Mouse (Mus musculus): ENCODE results near the gene Slc2a2. TPM values are rescaled to one million over a fixed set of nuclear protein-coding genes. Genes with fewer than 3 reads are reported as not detected.

The Slc2a2 gene
- polyA plus RNA-seq, 1 experiment from 2014 or later, result 0.12 TPM

DNA sequence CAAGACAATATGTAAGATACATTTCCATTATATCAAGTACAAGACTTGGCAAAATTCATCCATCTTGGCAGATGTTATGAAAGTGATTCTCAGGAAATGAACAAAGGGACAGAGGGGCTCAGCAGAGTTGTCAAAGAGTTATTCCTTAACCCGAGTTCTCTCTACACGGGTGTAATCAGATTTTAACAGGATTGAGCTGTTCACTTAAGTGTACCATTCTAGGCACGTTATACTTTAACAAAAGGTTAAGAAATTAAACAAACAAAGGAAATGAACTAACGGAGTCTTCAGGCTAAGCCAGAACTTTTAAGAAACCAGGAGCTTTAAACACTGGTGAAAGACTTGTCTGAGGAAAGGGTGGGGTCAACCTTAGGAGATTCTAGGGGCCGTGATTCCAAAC, 23.5 kb downstream of the Slc2a2 start:
- Histone ChIP-seq H3K27ac (ENCODE audit: low read depth, low read length) (no peak overlapping the region), H3K36me3 (ENCODE audit: control insufficient read depth, insufficient read depth, low read length) (no peaks in the 10 kb centered on the region), H3K4me3 (ENCODE audit: low read depth, low read length) (no peak overlapping the region), H3K4me2 (ENCODE audit: low read depth, low read length, severe bottlenecking) (no peak overlapping the region), H3K27me3 (ENCODE audit: control insufficient read depth, insufficient read depth, low read length) (no peaks in the 10 kb centered on the region), H3K9me3 (ENCODE audit: control insufficient read depth, low read length) (no peaks in the 10 kb centered on the region), H3K4me1 (replicated peaks; ENCODE audit: control insufficient read depth, insufficient read depth, low read length) (no peaks in the 10 kb centered on the region), H3K9ac (ENCODE audit: low read length) (no peak overlapping the region)
- no peak for ATAC-seq (replicated peaks; ENCODE audit: low FRiP score)
- WGBS, result 49% methylated on average over 5 of the region's 5 CpGs
- no peak for DNase-seq (ENCODE audit: low spot score)

DNA sequence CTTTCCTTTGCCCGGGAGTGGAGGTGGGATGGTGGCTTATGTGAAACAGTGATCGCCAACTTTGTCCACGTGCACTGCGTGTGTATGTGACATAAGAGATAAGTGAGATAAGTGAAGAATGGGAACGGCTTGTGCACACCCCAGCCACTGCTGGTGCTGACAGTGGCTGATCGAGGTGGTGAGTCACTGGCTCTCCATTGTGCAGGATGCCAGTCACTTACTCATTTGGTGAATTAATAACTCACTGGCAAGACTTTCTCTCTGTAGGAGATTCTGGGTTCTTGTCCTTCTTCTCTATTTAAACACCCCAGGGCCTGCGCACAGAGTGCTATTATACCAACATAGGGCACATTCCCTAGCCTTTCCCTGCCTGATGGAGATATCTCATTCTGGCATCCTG, 24.1 kb downstream of the Slc2a2 start:
- WGBS, result 96% methylated on average over 7 of the region's 7 CpGs
- no peak overlapping the region for H3K9ac ChIP-seq (ENCODE audit: low read length)

DNA sequence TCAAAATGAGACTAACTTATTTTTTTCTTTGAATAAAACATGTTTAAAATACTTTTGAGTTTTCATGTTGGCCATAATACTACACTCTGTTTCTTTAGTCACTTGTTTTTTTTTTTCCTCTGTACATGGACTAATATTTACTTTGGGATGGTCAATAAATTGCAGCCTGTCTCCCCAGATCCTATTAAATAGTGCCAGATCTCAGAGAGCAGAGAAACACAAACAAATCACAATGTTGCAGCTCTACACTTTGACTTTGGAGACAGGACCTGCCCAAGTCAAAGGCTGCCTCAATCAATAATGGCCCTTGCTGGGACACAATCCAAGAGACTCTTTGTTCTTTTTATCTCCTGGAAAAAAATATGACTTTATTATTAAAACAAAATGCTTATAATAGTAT, 24.8 kb downstream of the Slc2a2 start:
- DNase-seq (ENCODE audit: low spot score) (no peak), ATAC-seq (replicated peaks; ENCODE audit: low FRiP score) (no peak)
- Histone ChIP-seq H3K36me3 (ENCODE audit: control insufficient read depth, insufficient read depth, low read length) (no peaks in the 10 kb centered on the region), H3K4me2 (ENCODE audit: low read depth, low read length, severe bottlenecking) (no peak overlapping the region), H3K4me3 (ENCODE audit: low read depth, low read length) (no peak overlapping the region), H3K4me1 (replicated peaks; ENCODE audit: control insufficient read depth, insufficient read depth, low read length) (no peaks in the 10 kb centered on the region), H3K9ac (ENCODE audit: low read length) (no peak overlapping the region), H3K27ac (ENCODE audit: low read depth, low read length) (no peak overlapping the region), H3K9me3 (ENCODE audit: control insufficient read depth, low read length) (no peaks in the 10 kb centered on the region), H3K27me3 (ENCODE audit: control insufficient read depth, insufficient read depth, low read length) (no peaks in the 10 kb centered on the region)

More for the DNA sequence above, 24.1 kb downstream of the Slc2a2 start:
- no peak overlapping the region for H3K4me3 ChIP-seq (ENCODE audit: low read depth, low read length)
- no peak for ATAC-seq (replicated peaks; ENCODE audit: low FRiP score)
- H3K4me2 ChIP-seq (ENCODE audit: low read depth, low read length, severe bottlenecking), result no peak overlapping the region
- H3K27ac ChIP-seq (ENCODE audit: low read depth, low read length), result no peak overlapping the region
- no peak for DNase-seq (ENCODE audit: low spot score)
- no peaks in the 10 kb centered on the region for H3K9me3 ChIP-seq (ENCODE audit: control insufficient read depth, low read length)
- no peaks in the 10 kb centered on the region for H3K27me3 ChIP-seq (ENCODE audit: control insufficient read depth, insufficient read depth, low read length)
- no peaks in the 10 kb centered on the region for H3K4me1 ChIP-seq (replicated peaks; ENCODE audit: control insufficient read depth, insufficient read depth, low read length)
- no peaks in the 10 kb centered on the region for H3K36me3 ChIP-seq (ENCODE audit: control insufficient read depth, insufficient read depth, low read length)

DNA sequence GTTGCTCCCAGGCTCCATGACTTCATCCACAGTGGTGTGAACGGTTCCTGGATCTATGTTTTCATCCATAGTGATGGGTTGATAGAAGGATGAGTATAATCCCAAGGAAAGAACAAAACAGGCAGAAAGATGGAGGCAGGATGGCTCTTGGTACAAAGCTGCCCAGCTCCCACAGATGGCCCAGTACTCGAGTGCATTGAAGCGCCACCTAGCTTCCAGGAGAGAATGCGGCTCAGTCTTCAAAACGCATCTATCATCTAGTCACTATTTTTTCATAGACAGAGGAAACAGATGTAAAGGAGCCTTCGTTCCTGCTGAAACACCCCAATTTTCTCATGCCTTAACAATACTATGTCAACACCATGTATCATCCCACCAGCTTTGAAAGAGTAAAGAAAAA, 25.8 kb downstream of the Slc2a2 start:
- Histone ChIP-seq H3K4me1 (replicated peaks; ENCODE audit: control insufficient read depth, insufficient read depth, low read length) (no peaks in the 10 kb centered on the region), H3K4me2 (ENCODE audit: low read depth, low read length, severe bottlenecking) (no peak overlapping the region), H3K27me3 (ENCODE audit: control insufficient read depth, insufficient read depth, low read length) (no peaks in the 10 kb centered on the region), H3K9ac (ENCODE audit: low read length) (no peak overlapping the region), H3K9me3 (ENCODE audit: control insufficient read depth, low read length) (no peaks in the 10 kb centered on the region), H3K36me3 (ENCODE audit: control insufficient read depth, insufficient read depth, low read length) (no peaks in the 10 kb centered on the region), H3K27ac (ENCODE audit: low read depth, low read length) (no peak overlapping the region), H3K4me3 (ENCODE audit: low read depth, low read length) (no peak overlapping the region)
- no peak for DNase-seq (ENCODE audit: low spot score)
- ATAC-seq (replicated peaks; ENCODE audit: low FRiP score), result no peak
- 68% methylated on average over 6 of the region's 6 CpGs for WGBS

DNA sequence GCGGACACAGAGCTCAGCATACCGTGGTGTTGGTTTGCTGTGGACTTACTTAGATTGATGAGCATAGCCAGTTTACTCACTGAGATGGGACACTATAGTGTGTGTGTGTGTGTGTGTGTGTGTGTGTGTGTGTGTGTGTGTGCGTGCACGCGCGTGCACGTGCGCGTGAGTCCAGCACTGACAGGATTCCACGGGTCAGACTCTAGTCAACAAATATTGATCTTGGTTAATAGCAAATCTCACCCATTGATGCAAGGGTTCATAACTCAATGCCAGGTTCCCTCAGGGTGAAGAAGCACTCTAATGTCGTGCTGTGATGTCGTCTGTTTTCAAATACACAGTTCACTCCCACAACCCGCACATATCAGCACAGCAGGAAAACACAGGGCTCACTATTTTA, 27.5 kb downstream of the Slc2a2 start:
- 96% methylated on average over 13 of the region's 13 CpGs for WGBS
- no peak for ATAC-seq (replicated peaks; ENCODE audit: low FRiP score)
- H3K27me3 ChIP-seq (ENCODE audit: control insufficient read depth, insufficient read depth, low read length), result no peaks in the 10 kb centered on the region

DNA sequence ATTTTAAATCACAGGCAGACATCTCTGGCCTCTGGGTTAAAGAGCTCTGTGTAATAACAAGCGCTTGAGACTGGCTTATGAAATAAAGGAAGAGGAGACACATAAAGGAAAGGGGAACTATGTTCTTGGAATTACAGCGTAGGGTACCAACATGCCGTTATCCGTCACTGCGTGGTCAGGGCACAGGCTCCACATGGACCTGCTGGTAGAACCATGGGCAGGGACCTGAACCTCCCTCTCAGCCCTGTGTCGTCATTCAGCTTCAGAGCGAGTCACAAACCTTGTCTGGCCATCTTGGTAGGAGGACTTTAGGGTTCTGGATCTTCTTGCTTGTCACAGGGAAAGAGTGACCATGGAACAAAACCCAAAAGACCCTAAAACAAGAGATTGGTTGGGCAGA, 28.7 kb downstream of the Slc2a2 start:
- Histone ChIP-seq H3K4me1 (replicated peaks; ENCODE audit: control insufficient read depth, insufficient read depth, low read length) (no peaks in the 10 kb centered on the region), H3K36me3 (ENCODE audit: control insufficient read depth, insufficient read depth, low read length) (no peaks in the 10 kb centered on the region), H3K9me3 (ENCODE audit: control insufficient read depth, low read length) (no peaks in the 10 kb centered on the region), H3K4me2 (ENCODE audit: low read depth, low read length, severe bottlenecking) (no peak overlapping the region), H3K27me3 (ENCODE audit: control insufficient read depth, insufficient read depth, low read length) (no peaks in the 10 kb centered on the region), H3K9ac (ENCODE audit: low read length) (no peak overlapping the region), H3K27ac (ENCODE audit: low read depth, low read length) (no peak overlapping the region), H3K4me3 (ENCODE audit: low read depth, low read length) (no peak overlapping the region)
- 92% methylated on average over 7 of the region's 7 CpGs for WGBS
- ATAC-seq (replicated peaks; ENCODE audit: low FRiP score) (no peak), DNase-seq (ENCODE audit: low spot score) (no peak)

More for the DNA sequence above, 27.5 kb downstream of the Slc2a2 start:
- no peaks in the 10 kb centered on the region for H3K9me3 ChIP-seq (ENCODE audit: control insufficient read depth, low read length)
- H3K4me3 ChIP-seq (ENCODE audit: low read depth, low read length), result no peak overlapping the region
- H3K4me1 ChIP-seq (replicated peaks; ENCODE audit: control insufficient read depth, insufficient read depth, low read length), result no peaks in the 10 kb centered on the region
- no peak overlapping the region for H3K4me2 ChIP-seq (ENCODE audit: low read depth, low read length, severe bottlenecking)
- H3K9ac ChIP-seq (ENCODE audit: low read length), result no peak overlapping the region
- H3K36me3 ChIP-seq (ENCODE audit: control insufficient read depth, insufficient read depth, low read length), result no peaks in the 10 kb centered on the region
- no peak for DNase-seq (ENCODE audit: low spot score)
- H3K27ac ChIP-seq (ENCODE audit: low read depth, low read length), result no peak overlapping the region

- ATAC-seq (replicated peaks; ENCODE audit: low FRiP score) (no peak), DNase-seq (ENCODE audit: low spot score) (no peak)
- no peaks in the 10 kb centered on the region; the same call in 1 of the 2 replicates for H3K27me3 ChIP-seq (ENCODE audit: control insufficient read depth, insufficient read depth, low read length)
- 58% methylated on average over 2 of the region's 2 CpGs for WGBS
- H3K4me3 ChIP-seq (ENCODE audit: low read depth, low read length), result no peak overlapping the region
- no peaks in the 10 kb centered on the region for H3K4me1 ChIP-seq (replicated peaks; ENCODE audit: control insufficient read depth, insufficient read depth, low read length)
- no peak overlapping the region for H3K4me2 ChIP-seq (ENCODE audit: low read depth, low read length, severe bottlenecking)
- H3K9ac ChIP-seq (ENCODE audit: low read length), result no peak overlapping the region
- H3K9me3 ChIP-seq (ENCODE audit: control insufficient read depth, low read length), result no peaks in the 10 kb centered on the region
- no peaks in the 10 kb centered on the region for H3K36me3 ChIP-seq (ENCODE audit: control insufficient read depth, insufficient read depth, low read length)
- H3K27ac ChIP-seq (ENCODE audit: low read depth, low read length), result no peak overlapping the region
These were observed 37.0 kb downstream of the Slc2a2 start for GRCm38 (mm10) chr3:28734712-28735111.

GRCm38 (mm10) chr3:28736981-28737380, 39.3 kb downstream of the Slc2a2 start:
- Histone ChIP-seq H3K4me2 (ENCODE audit: low read depth, low read length, severe bottlenecking) (no peak overlapping the region), H3K27ac (ENCODE audit: low read depth, low read length) (no peak overlapping the region), H3K36me3 (ENCODE audit: control insufficient read depth, insufficient read depth, low read length) (no peaks in the 10 kb centered on the region), H3K4me1 (replicated peaks; ENCODE audit: control insufficient read depth, insufficient read depth, low read length) (no peaks in the 10 kb centered on the region), H3K4me3 (ENCODE audit: low read depth, low read length) (no peak overlapping the region), H3K27me3 (ENCODE audit: control insufficient read depth, insufficient read depth, low read length) (no peaks in the 10 kb centered on the region; the same call in 1 of the 2 replicates), H3K9ac (ENCODE audit: low read length) (no peak overlapping the region), H3K9me3 (ENCODE audit: control insufficient read depth, low read length) (no peaks in the 10 kb centered on the region)
- 35% methylated on average over 2 of the region's 2 CpGs for WGBS
- ATAC-seq (replicated peaks; ENCODE audit: low FRiP score), result no peak
- DNase-seq (ENCODE audit: low spot score), result no peak

DNA sequence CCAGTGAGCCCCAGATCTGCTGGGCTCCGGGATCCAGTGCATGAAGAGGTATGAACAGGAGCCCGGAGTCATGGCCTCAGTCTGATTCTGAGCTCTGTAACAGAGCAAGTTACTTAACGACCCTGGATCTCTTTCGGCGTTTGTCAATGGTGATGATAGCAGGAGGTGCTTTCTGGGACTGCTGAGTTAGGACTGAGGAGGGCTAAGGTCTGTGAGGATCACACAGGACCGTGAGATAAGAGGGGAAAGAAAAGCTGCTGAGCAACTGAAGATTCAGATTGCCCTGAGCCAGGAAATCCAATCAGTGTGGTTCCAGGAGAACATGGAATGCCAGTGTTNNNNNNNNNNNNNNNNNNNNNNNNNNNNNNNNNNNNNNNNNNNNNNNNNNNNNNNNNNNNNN, 42.6 kb downstream of the Slc2a2 start:
- Histone ChIP-seq H3K27ac (ENCODE audit: low read depth, low read length) (no peak overlapping the region), H3K36me3 (ENCODE audit: control insufficient read depth, insufficient read depth, low read length) (no peaks in the 10 kb centered on the region), H3K4me3 (ENCODE audit: low read depth, low read length) (no peak overlapping the region), H3K9ac (ENCODE audit: low read length) (no peak overlapping the region), H3K4me1 (replicated peaks; ENCODE audit: control insufficient read depth, insufficient read depth, low read length) (no peaks in the 10 kb centered on the region), H3K27me3 (ENCODE audit: control insufficient read depth, insufficient read depth, low read length) (no peaks in the 10 kb centered on the region; the same call in 1 of the 2 replicates), H3K4me2 (ENCODE audit: low read depth, low read length, severe bottlenecking) (no peak overlapping the region), H3K9me3 (ENCODE audit: control insufficient read depth, low read length) (no peaks in the 10 kb centered on the region)
- DNase-seq (ENCODE audit: low spot score) (no peak), ATAC-seq (replicated peaks; ENCODE audit: low FRiP score) (no peak)
- WGBS, result 18% methylated on average over 6 of the region's 6 CpGs

Data from forebrain, embryonic 11.5 days (tissue).